Mouse (Mus musculus): Measurements from ENCODE around the gene Dcbld2.

GRCm38 (mm10) chr16:58470841-58471240 lies 62.6 kb downstream of the Dcbld2 start:
- TF ChIP-seq CTCF (IDR thresholded peaks at IDR 0.05; ENCODE audit: low read depth, low read length) (no peak), GATA1 (IDR thresholded peaks at IDR 0.05; ENCODE audit: borderline replicate concordance, low read length) (no peak)

Measured in G1E (cell line).